Mouse (Mus musculus) myocyte (in vitro differentiated cells): ENCODE measurements around the gene Asprv1.

Experiments used
- MAX ChIP-seq: IDR thresholded peaks from one replicate; pipeline ENCODE4 v1.6.1; 2011; ENCODE audit warnings: low read depth, mild to moderate bottlenecking, control low read depth
- MYOD1 ChIP-seq, 3 experiments: IDR thresholded peaks; one replicate each; pipeline ENCODE4 v1.6.1; 2011; ENCODE audit warnings: control low read depth in 2 of 3, low read depth in 2 of 3, mild to moderate bottlenecking in 2 of 3, moderate library complexity in 1 of 3; ENCODE audit not compliant: insufficient read length in 2 of 3, control insufficient read depth in 1 of 3
- MYOG ChIP-seq, 3 experiments: IDR thresholded peaks; one replicate each; pipeline ENCODE4 v1.6.1; 2011; ENCODE audit warnings: control low read depth in 2 of 3, low read depth in 2 of 3, mild to moderate bottlenecking in 2 of 3; ENCODE audit not compliant: insufficient read length in 2 of 3, control insufficient read depth in 1 of 3, insufficient read depth in 1 of 3
- POLR2A ChIP-seq: IDR thresholded peaks from one replicate; pipeline ENCODE4 v1.6.1; 2011; ENCODE audit warnings: low read depth, mild to moderate bottlenecking, control low read depth, moderate library complexity; ENCODE audit not compliant: insufficient read length
- TCF12 ChIP-seq: IDR thresholded peaks from one replicate; pipeline ENCODE4 v1.6.1; 2011; ENCODE audit warnings: mild to moderate bottlenecking, control low read depth; ENCODE audit not compliant: poor library complexity, insufficient read depth, severe bottlenecking
- USF1 ChIP-seq: IDR thresholded peaks from one replicate; pipeline ENCODE4 v1.6.1; 2011; ENCODE audit warnings: low read depth, mild to moderate bottlenecking, control low read depth, moderate library complexity

GRCm38 (mm10) chr6:86644775-86645400 lies 16.9 kb downstream of the Asprv1 start:
- TF ChIP-seq POLR2A (no peak), TCF12 (no peak), MAX (no peak), USF1 (no peak), MYOG (IDR thresholded peaks at IDR 0.05; ENCODE audit: control insufficient read depth in 1 of 3, insufficient read depth in 1 of 3, insufficient read length in 2 of 3, low read depth in 2 of 3) (no peak), MYOD1 (IDR thresholded peaks at IDR 0.05; ENCODE audit: control insufficient read depth in 1 of 3, insufficient read length in 2 of 3, low read depth in 2 of 3) (no peak)
